Mouse (Mus musculus) lung, postnatal 0 days (tissue): Measurements from ENCODE around the gene Cysltr2.

ENCODE experiments used
- CTCF ChIP-seq: IDR thresholded peaks from 2 replicates; pipeline ENCODE4 v1.5.1; 2016; ENCODE audit warnings: antibody characterized with exemption, mild to moderate bottlenecking
- EP300 ChIP-seq: IDR thresholded peaks from 2 replicates; pipeline ENCODE4 v1.6.1; 2016; ENCODE audit warnings: antibody characterized with exemption, mild to moderate bottlenecking, control low read depth

DNA sequence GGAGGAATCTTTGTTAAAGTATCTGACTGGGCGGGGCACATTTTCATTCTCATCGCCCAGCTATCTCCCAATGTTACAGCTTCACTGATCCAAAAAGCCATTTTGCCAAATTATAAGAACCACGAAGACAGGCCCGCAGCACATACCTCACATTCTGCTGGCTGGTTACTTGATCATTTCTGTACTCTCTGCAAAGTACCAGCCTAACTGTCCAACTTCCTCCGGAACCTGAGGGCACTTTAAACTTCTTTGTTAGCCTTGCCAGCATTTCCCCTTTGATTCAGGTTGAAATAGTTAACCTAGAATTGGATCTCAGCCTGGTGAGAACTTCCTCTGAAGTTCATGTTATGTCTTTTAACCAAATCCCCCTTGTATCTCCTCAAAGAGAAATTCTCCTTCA is 63.8 kb downstream of the Cysltr2 start:
- no peak for TF ChIP-seq CTCF
- TF ChIP-seq EP300, result no peak
